Mouse (Mus musculus): ENCODE data around the gene Gm20388.
A peak's percentile ranks its signal among the peaks of the same experiment; 100 is the strongest.

Gene Gm20388

DNA sequence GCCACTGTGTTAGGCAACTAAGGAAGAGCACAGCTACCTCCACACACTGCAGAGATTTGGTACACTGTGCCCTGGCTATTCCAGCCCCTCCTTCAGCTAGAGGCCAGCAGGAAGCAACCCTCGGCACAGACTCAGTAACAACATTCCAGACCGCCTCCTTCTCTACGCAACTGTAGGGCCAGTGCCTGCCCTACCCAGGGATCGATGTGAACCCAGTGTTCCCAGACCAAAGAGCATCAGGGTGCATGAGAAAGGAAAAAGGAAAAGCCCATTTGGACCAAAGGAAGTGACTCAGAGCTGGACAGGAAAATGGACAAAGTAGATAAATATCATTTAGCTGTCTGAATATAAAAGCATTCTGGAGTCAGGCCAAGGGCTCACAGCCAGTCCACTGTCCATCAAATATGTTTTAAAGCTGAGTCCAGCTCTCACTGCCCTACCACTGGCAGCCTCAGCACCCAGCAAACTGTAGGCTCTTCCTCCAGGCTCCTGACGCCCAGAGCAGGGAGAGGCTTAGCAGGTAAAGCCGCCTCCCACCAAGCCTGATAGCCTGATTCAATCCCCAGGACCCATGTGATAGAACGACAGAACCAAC is 1708.9 kb downstream of the Gm20388 start:
- DNase-seq (ENCODE audit: low spot score in 2 of 2) = no peak

DNA sequence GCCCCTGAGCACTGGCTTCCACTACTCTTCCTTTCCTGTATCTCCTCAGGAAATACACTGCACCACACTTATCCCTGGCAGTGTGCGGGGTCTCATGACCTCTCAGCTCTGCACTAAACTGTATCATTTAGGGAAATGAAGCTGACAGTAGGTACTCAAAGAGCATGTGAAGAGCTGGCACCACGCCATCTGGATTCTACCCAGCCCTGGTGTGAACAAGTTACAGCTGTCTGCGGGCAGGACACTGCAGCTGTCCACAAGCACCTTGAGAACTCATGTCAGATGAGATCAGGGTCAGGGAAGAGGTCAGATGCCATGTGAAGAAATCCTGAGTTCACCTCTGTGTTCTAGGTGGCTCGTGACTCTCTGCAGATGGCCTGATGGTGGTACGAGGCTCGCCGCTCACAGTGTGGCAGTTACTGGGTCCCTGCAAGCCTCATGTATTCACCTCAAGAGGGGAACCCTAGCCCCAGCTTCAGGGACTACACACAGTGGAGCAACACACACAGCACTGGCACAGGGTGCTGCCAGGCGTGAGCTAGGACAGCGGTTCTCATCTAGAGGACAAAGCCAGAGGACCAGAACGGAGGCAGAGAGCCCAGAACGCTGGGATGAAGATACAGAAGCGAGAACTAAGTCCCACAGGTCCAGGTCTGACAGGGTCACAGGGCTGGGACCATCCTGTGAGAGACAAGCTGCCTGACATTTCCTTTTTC is 1710.3 kb downstream of the Gm20388 start:
- no peak for DNase-seq (ENCODE audit: low spot score in 2 of 2)

DNA sequence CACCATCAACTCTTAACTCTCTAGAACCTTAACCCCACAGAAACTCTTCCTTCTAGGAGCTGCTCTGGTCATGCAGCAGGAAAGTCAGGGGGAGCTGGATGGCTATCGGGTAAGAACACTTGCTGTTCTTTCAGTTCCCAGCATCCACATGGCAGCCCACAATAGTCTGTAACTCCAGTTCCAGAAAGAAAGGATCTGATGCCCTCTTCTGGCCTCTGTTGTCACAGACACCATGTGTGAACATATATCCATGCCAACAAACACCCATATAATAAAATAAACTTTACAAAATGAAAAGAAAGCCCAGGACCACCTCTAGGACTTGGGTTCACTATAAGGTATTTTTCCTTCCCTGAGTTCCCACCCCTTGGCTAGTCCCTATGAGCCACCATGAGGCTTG is 1711.2 kb downstream of the Gm20388 start:
- DNase-seq (ENCODE audit: low spot score in 2 of 2) = no peak

DNA sequence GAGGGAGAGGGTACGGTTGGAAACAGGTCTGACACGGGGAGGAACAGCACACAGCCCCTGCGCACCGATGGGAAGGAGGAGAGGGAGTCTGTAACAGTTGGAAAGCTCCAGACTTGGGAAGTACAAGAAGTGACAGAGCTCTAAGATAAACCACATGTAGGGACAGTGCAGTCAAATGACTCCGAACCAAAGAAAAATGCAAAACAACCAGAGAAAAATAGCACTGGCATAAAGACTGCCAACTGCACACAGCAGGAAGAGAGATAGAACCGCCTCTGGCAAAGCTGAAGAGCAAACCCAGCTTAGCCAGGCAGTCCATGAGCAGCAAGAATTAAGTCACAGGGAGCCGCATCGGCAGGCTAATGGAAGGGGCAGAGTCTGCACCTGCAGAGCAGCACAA is 1712.4 kb downstream of the Gm20388 start:
- DNase-seq (ENCODE audit: low spot score in 2 of 2) = no peak

DNA sequence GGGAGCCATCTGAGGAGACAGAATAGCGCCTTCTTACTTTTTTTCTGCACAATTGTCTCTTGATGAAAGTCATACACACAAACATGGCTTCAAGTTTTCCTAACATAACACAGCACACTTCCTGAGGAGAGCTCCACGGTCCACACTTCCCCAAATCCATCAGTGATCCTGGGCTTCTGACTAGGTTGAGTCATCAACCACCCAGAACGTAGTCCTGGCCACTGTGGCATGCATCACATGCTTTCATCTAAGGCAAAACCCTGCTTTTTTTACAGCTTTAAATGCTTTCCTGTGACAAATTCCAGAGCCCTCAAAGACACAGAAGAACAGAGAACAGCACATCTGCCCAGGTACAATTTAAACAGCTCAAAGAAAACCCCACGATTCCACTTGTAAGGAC is 1718.0 kb downstream of the Gm20388 start:
- DNase-seq (ENCODE audit: low spot score in 2 of 2) = no peak

DNA sequence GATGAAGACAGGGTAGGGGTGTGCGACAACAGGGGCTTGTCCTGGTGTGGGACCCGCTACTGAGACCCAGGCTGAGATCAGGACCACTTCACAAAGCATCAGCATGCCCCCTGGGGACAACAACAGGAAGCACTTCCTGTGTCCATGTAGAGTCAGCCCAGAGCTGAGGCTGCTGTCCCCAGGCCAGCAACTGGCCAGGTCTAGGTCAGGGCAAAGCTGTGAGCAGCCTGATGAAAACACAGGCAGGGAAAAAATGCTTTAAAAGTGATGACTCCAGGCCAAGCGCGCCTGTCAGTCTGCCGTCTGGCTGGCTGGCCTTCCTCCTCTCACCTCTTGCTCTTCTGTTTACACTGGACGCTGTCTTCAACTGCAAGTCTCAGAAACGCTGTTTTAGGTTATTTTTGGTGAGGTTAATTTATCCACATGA is 1721.0 kb downstream of the Gm20388 start:
- no peak for DNase-seq (ENCODE audit: low spot score in 2 of 2)

DNA sequence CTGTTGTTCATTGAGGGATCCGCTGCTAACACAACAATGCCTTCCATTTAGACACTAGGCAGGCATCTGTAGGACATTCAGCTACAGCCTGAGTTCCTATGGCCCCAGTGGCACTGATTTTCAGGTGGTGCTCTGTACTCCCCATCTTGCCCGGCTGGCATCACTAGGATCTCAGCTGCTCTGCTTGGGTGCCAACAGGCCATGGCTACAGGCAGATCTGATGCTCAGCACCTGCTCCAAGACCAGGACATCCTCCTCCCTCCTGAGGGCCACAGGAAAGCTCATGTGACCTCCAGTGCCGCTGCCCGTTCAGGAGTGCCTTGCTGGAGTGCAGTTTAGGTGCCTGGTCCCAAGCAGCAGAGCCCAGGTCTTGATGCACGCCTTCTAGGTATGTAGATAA is 1721.8 kb downstream of the Gm20388 start:
- DNase-seq (ENCODE audit: low spot score in 2 of 2) = no peak

DNA sequence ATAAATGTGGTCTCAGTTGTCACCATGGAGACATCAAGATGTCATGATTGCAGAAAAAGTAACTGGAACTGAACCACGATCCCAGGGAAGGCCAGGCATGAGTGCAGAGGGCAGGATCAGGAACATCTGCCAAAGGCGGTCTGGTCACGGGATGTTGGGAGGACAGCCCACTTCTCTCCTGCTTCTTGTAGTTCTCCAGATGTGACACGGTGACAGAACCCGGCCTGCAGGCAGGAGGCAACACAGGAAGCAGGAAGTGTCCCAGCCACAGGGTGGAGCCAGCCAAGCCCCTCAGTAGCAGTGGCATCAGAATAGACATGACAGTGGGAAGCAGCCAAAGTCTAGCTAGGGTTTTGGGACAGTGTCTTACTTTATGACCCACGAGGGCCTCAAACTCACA is 1724.9 kb downstream of the Gm20388 start:
- no peak for DNase-seq (ENCODE audit: low spot score in 2 of 2)

DNA sequence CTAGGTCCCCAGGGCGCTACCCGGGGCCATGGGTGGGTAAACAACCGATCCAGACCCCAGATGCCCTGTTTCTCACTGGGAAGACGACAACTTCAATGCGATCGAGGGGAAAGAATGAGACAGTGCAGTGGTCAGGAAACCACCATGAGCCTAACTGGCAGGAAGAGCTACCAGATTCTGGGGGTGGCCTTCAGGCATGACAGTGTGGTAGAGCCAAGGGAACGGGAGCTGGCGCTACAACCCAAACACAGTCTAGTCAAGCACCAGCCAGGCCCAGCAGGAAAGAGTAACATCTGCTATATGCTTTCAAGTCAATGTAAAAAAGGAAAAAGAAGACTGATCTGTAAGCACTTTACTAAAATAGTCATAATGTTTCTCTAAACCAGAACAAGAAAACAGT is 1725.5 kb downstream of the Gm20388 start:
- DNase-seq (ENCODE audit: low spot score in 2 of 2) = peak in 1 of 2 experiments; percentile 41

DNA sequence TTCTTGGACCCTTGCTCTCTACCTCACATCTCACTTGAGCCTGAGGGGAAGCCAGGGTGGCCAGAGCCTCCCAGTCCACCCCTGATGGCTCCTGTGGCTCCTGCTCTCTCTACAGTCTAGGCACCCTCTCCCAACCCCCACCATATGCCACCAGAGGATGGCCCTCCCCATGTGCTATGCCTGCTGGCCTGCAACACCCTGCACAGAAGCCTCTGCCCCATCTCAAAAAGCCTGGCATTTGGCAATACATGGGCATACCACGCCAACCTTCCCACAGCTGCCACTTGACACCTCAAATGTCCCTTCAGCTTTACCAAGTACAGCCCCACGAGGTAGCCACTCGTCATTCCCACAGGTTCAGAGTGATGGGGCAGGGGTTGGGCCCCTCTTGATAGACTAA is 1732.2 kb downstream of the Gm20388 start:
- no peak for DNase-seq (ENCODE audit: low spot score in 2 of 2)

DNA sequence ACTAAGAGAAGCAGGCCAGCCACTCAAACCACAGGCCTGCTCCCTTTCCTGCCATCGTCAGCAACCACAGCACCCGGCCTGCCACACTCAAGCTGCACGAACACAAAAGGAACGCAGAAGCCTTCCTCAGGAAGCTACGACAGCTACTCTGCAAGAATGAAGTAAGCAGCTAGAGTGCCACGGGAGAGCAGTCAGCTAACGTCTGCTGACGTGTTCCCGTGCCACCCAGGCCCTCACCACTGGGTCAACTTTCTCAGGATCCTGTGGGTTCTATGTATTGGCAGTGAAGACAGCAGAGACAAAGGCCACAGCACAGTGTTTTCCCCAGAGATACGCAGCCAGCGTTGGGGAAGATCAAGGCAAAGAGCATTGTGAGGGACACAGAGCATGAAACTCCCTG is 1732.7 kb downstream of the Gm20388 start:
- DNase-seq (ENCODE audit: low spot score in 2 of 2) = no peak

DNA sequence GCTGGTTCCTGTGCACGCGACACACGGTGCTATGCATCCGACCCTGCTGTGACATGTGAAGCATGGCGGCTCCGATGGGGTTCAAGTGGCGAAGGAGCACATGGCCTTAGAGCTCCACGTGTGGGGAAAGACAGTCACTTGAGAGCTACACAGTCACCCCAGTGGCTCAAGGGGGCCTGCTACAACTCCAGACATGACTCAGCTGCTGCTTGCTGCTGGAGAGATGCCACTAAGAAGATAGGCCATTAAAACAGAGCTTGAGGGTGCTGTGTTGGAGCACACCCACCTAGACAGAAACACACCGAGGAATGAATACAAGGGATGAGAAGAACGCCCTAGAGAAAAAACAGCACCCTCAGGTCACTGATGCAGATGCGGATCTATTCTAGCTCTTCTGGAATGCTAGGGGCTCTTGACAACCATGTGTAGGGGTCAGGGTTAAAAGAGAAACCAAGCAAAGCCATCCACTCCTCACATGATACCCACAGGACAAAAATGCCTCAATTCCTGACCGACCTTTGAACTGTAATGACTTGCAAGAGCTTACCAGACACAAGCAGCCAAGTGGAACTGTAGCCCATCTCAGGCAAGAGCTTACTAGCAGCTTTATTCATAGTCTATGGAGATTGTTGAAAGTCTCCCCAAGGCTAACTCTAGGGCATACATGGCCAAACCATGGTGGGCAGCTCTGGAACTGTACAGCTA is 1737.0 kb downstream of the Gm20388 start:
- no peak for DNase-seq (ENCODE audit: low spot score in 2 of 2)

DNA sequence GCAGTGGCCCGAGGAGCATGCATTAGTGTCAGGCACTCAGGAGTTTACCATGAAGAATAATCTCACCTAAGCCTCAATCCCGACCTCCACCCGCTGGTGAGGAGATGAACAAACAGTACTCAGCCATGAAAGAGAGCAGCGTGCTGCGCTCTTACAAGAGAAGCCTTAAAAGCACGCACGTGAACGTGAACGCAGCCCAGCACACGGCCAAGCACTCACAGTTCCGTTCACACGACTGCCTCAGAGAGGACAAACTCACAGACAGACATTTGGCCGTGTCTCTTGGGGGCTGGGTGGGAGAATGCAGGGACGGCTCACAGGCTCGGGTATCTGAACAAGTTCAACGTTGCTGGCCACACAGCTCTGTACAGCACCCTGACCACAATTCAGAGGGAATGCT is 1737.8 kb downstream of the Gm20388 start:
- DNase-seq (ENCODE audit: low spot score in 2 of 2) = no peak

DNA sequence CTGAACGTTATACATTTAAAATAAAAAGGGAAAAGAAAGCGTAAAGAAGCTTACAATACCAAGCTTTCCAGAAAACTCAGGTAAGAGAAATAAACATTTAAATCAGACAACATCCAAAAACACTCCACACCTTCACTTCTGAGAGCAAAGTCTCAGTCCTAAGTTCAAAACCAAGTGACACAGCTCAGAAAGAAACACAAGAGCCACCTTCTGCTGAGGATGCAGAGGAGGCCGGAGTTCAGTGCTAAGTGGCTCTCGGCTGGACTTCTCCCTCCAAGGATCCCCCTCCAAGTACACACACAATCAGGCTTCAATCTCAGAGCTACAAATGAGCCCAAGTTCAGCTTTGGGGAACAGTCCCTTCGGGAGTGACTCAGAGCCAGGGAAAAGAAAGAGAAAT is 1738.8 kb downstream of the Gm20388 start:
- no peak for DNase-seq (ENCODE audit: low spot score in 2 of 2)

DNA sequence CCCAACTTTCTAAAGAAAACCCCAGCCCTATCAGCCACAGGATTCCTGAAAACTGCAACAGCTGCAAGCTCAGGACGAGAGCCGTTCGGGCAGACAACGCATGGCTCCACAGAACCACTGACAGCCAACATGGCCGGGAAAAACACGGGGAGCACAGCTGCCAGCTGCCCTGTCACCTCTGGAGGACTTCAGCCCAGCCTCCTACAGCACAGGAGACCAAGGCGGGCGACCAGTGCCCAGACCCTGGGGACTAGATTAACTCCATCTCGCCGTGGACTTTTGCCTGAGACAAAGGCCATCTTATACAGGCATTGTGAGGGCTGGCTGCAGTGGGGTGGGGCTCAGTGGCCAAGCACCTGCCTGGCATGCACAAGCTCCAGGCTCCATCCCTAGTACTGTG is 1739.3 kb downstream of the Gm20388 start:
- no peak for DNase-seq (ENCODE audit: low spot score in 2 of 2)

DNA sequence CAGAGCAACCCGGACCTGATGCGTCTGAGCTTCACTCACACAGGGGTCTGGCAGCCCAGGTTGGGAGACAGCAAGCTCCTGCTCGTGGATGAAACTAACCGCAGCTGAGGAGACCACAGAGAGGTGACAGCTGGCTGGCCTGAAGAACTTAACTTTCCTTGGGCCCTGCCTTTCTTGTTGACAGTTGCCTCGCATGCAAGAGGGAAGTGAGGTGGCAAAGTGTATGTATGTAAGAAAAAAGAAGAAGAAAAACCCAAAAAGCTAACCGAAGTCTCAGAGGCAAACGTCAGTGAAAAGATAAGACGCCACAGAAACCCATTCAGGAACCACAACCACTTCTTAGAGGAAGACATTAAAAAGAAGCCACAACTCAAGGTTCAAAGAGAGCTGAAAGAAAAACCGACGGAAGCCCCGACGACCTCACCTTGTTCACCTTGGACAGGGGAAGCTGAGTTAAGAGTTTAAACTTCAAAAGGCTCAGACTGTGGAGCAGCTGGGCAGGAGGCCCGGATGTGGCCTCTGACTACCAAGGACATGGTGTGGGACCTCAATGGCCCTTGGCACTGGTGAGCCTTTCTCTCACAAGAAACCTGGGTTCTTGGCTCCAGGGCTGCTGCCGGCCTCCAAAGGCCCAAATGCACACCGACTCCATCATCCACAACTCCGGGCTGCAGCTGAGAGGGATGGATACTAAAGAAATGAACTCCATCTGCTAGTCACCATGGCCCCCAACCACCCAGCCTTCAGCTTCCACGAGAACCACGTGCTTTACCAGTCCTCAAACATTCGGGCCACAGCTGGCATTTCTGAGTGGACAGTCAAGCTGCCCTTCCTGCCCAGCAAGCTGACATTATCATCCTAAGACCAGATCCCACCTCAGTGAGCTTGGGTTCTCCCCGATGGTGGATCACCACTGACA is 1740.0 kb downstream of the Gm20388 start:
- DNase-seq (ENCODE audit: low spot score in 2 of 2) = no peak

DNA sequence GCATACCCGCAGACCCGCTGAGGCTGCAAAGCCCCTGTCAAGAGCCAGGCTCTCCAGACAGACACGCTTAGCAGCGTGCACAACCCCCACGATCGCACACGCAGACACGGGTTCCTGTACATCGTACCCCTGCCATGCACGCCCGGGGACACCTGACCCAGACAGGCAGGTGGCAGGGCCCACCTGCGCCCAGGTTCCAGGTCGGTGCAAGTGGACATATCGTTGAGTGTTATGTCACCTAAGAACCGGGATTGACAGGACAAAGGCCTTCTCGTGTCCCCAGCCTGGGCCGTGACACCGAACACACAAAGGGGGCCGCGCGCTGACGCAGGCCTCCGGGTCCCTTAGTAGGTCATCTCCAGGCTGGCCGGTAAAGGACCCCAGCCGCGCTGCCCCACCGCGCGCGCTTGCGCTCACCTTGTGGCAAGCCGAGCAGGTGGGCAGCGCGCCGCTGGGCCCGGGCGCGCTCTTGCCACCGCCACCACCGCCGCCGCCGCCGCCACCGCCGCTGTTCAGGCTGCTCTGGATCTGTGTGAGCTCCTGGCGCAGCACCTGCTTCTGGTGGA is 1740.8 kb downstream of the Gm20388 start:
- no peak for DNase-seq (ENCODE audit: low spot score in 2 of 2)

DNA sequence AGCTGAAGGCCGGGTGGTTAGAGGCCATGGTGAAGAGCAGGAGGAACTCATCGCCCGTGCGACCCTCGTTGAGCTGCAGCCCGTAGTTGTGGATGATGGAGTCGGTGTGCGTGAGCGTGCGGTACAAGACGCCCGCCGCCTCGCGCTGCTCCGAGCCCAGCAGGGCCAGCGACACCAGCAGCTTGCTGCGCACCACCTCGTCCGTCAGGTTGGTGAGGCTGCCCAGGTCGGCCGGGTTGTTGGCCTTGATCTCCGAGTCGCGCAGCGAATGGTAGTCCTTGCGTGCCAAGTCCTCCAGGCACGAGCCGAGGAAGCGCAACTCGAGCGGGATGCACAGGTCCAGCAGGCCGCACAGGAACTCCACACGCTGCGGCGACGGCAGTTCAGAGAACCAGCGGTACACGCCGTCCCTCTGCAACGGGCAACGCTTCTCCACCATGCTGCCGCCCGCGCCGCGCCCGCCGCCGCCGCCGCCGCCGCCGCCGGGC is 1741.3 kb downstream of the Gm20388 start:
- DNase-seq (ENCODE audit: low spot score in 2 of 2) = peak in 1 of 2 experiments; percentile 40

DNA sequence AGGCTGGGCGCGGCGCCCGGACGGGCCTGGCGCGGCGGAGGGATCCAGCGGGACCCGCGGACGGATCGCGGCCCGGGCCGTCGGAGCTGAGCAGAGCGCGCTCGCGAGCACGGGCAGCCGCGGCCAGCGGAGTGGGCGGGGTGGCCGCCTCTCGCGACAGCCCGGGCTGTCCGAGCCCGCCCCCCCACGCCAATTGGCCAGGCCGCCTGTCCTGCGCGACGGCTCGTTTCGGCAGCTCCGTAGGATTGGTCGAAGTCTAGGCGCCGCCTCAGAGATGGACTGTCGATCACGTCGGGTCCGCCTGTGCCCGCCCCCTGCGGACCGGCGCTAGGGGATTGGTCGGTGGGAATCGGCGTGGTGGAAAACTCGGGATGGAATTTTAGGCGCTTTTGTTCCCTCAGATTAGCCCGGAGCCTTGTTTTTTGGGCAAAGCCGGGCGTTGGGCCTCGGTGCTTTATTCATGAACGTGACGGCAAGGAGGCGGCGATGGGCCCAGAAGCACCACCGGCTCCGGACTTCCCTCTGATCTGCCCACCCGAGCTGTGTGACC is 1742.2 kb downstream of the Gm20388 start, which contains the start of gene Zcchc14:
Zcchc14 (minus strand) TSS at position 128 of the 550 bp plus-strand sequence.
- DNase-seq (ENCODE audit: low spot score in 2 of 2) = peak; percentile 98

DNA sequence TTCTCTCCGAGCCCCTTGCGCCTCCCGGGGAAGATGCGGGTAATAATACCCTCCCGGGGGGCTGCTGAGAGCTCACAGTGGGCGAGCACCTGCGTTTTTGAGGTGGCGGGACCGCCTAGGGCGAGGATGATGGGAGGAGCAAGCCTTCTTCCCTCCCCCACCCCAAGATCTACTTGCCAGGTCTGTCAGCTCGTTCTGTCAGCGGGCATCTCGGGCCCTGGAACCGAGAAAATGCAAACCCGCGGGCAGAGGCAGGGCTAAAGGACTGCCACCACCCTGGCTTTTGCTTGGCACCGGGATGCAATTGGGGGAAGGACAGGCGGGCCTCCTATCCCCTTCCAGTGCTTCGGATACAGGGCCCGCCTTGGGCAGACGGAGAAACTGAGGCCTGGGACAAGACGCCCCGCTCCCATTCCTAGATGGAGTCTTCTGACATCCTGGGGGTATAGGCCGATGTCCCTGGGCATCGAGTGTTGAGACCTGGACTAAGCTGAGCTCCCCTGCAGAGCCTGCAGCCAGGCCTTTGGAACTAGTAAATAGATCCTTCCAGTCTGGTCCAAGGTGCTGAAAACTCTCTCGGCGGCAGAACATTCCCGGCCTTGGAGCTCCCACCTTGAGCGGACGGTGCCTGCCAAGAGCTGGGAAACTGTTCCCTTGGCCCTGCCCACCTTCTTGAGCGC is 1742.8 kb downstream of the Gm20388 start:
- no peak for DNase-seq (ENCODE audit: low spot score in 2 of 2)

DNA sequence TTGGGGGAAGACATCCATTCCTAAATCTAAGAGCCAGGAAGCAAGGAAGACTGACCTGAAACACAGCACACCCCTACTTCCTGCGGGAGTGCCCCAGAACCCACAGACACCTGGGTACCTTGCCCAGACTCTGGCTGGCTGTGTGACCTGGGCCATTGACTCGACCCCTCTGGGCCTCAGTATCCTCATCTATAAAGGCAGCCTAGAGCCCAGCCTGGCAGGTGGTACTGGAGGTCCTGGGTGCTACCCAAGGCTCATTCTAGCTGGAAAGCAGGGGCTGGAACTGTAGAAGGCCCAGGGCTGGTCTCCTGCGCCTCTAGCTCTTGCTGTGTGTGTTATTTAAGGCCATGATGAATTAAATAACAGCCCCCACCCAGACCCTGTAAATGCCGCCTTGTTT is 1743.5 kb downstream of the Gm20388 start:
- DNase-seq (ENCODE audit: low spot score in 2 of 2) = no peak

Data from left cerebral cortex, adult 9 months (tissue).